Mouse (Mus musculus) B cell, adult 2 months (primary cell): ENCODE measurements around the gene Tspan5.

Source experiments
- DNase-seq, 2 experiments: peaks; one replicate each; pipeline ENCODE4 v3.0.0; 2022

The Tspan5 gene

DNA sequence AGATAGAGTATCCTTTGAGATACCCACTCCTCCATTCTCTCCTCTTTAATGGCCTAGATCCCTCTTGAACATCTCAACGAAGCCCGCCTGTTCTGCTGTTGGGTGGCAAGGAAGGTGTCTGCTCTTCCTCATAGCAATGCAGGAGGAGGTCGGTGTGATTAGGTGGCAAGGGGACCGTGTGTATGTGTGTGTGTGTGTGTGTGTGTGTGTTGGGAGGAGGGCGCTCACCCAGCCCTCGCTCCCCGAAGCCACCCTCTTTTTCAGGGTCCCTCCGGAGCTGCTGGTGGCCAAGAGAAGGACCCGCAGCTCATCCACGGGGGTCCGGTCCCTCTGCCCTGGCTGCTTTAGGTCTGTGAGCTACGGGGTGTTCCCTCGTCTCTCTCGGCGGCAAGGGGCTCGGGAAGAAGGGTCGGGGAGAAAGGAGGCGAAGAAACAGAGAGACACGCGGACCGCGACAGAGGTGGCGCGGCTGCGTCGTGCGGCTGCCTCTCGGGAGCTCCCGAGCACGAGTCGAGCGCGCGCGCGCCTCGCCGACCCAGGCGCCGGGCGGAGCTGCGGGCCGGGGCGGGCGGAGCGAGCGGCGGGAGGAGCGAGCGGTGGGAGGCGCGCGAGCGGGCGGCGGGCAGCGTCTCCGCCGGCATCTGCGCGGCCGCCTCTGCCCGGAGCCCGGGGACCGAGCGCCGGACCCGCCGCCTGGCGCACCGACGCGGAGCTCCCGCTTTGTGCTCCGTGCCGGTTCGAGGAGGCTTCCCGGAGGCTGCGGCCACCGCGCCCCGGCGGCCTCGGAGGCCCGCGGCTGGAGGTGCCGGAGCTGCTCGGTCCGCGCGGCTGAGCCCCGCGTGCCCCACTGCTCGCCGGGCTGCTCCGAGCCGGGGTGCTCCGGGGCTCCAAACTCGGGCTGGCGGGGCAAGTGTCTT, at the start of gene Tspan5:
Tspan5 (plus strand) TSS at position 547 of the 917 bp plus-strand sequence.
- peak; percentile 59 to 67 for DNase-seq

- DNase-seq: no peak
Observed at GRCm38 (mm10) chr3:138692302-138692701, 49.7 kb upstream of the Tspan5 start.

DNA sequence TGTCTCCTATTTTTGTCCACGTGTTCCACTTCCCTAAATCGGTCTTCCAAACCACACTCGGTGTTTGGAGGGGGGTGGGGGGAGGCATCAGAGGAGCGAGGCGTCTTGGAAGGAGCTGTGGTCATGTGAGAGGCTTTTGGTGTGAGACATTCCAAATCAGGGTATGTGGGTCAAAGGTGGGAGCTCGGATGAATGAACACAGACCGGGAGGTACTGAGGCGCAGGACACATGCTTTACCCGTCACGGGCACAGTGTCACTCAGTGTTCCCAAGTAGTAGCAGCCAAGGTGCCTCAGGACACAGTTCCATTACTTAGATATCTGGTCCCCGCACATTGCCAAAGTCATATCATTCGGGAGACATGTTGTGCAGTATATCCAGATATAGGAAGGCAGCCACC, 38.6 kb upstream of the Tspan5 start:
- DNase-seq: no peak

DNA sequence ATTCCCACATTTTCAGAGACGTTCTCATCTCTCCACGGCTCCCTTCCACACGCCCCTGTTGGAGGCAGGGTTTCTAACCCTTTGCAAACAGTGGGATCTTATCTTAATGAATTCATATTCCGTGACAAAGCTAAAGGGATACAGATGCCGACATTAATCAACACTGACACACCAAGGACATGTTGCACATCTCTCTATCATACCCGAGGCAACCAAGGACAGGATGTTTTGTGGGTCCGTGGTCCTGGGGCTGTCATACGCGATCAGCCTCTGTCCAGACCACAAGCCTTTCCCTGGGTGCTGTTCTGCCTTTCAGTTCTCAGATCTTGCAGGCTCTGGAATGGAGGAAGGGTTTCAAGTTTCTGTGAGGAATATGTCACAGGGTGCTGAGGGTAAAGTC, 37.5 kb upstream of the Tspan5 start:
- no peak for DNase-seq

GRCm38 (mm10) chr3:138705875-138706274, 36.1 kb upstream of the Tspan5 start:
- DNase-seq: no peak

GRCm38 (mm10) chr3:138709183-138709582, 32.8 kb upstream of the Tspan5 start:
- no peak for DNase-seq

- no peak for DNase-seq
Observed at GRCm38 (mm10) chr3:138711971-138712370, 30.0 kb upstream of the Tspan5 start.

GRCm38 (mm10) chr3:138712452-138713140, 29.4 kb upstream of the Tspan5 start:
- DNase-seq: no peak

DNA sequence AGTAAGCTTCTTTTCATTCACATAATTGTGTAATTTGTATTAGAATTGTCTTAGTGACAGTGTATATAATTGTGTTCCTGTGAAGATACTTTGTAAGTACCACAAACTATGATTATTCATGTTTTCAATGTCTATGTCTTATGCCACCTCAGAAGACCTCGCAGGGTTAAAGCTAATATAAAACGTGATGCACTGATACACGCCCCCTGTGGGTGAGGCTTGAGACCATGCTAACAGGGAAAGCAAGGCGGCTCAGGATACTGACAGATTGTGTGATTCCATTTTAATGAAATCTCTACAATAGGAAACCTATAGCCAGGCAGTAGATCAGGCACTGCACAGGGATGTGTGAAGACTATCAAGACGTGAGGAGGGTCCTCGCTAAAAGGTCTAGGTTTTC, 28.9 kb upstream of the Tspan5 start:
- no peak for DNase-seq

GRCm38 (mm10) chr3:138714788-138715187, 27.2 kb upstream of the Tspan5 start:
- DNase-seq: no peak

- DNase-seq: no peak
Observed at GRCm38 (mm10) chr3:138715212-138715611, 26.8 kb upstream of the Tspan5 start.

DNA sequence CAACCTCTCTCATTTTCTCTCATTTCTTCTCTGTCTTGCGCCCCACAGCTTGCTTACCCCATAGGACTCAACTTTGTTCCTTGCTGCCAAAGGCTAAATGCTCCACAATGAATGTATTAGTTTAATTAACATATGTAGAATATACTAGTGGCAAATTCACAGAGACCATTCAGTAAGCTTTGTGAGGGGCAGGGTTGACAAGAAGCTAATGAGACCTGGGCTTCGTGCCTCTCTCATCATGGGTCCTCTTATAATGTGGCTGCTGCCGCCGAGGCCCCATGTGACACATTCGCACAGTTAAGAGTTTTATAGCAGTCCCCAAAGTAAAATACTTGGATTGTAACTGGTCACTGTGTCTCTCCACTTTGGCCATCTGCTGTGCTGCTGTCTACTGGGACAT, 25.0 kb upstream of the Tspan5 start:
- no peak for DNase-seq

- DNase-seq: no peak
Observed at GRCm38 (mm10) chr3:138722152-138722551, 19.8 kb upstream of the Tspan5 start.

- DNase-seq: no peak
Observed at GRCm38 (mm10) chr3:138727571-138727970, 14.4 kb upstream of the Tspan5 start.

DNA sequence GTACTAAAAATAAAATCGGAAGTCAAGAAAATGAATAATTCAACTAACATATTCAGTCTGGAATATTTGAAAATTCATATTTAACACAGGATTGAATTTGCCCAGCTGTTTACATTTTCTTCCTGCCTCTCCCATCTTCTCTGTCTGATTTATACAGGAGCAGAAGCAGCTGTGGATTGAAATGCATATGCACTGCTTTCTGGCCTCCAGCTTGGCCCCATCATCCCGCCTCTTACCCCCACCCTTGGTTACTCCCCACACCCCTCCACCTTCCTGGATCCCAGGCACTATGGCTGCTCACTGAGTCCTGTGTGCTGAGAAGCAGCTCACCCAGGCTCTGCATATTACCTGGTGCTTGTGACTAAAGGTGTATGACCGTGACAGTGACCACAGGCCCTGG, 13.2 kb upstream of the Tspan5 start:
- no peak for DNase-seq

DNA sequence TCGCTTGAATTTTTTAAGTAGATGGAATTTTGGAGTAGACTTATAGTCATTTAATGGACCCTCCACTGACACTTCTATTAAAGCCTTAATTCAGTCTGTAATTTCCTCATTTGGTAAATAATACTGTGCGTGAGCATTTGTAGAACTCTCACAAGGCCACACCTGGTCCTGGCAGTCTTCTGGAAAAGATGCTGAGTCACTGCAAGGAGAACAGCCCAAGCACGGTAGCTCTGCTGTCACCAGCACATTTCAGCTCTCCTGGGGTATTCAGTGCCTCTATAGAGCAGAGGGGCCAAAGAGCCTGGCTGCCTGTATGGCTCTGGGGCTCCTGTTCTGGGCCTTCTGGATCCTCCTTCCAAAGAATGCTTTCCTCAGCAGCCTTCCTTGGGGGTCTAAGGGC, 11.2 kb upstream of the Tspan5 start:
- DNase-seq: no peak

DNA sequence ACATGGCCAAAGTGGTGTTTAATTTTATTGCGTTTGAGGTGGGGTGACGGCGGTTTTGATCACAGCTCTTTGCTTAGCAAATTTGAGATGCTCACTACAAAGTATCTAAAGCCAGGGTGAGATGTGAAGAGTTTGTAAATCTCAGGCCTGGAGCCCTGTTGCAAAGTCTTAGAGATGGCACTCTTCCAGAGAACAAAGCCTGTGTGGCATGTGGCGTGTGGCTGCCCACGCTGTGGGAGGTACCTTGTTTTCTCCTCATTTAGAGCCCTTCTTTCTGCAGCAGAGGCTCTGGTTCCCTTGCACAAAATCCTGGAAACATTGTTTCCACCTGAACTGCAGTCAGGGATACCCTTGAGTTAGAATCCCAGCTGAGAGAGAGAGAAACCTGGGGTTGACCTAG, 6.2 kb upstream of the Tspan5 start:
- DNase-seq: no peak

DNA sequence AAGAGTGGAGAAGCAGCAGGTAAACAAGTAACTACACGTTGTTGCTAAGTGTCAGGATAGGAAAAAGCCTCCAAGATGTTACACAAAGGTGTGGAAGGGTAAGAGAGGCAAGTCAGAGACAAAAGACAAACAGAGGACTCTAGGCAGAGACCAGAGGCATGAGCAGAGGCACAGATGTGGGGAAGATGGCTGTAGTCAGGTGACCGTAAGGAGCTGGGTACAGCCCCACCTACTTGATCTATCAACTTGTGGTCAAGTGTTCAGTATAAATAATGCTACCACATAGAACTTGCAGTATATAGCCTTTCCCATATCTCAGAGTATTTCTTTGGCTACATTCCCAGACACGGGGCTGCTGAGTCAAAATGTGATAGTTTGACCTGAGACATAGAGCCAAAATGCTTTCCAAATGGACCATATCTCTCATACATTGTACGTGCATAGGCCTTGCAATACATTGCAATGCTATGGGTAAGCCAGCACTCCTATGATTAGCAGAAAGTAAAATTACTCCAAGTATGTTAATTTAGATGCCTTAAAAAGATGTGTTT, 2.8 kb upstream of the Tspan5 start:
- no peak for DNase-seq

GRCm38 (mm10) chr3:138740291-138740690, 1.7 kb upstream of the Tspan5 start:
- no peak for DNase-seq

- peak in 1 of 2 experiments; percentile 3 for DNase-seq
Observed at GRCm38 (mm10) chr3:138740843-138741540, 1.0 kb upstream of the Tspan5 start.

GRCm38 (mm10) chr3:138742566-138742930, 553 bp downstream of the Tspan5 start:
- peak; percentile 47 to 48 for DNase-seq

GRCm38 (mm10) chr3:138743061-138743671, 1.2 kb downstream of the Tspan5 start:
- peak; percentile 38 to 48 for DNase-seq
